Mouse (Mus musculus) bone marrow, adult 2 months (tissue): ENCODE data around the gene Rpl7l1. TPM values are rescaled to one million over a fixed set of nuclear protein-coding genes. Genes with fewer than 3 reads are reported as not detected.

Source experiments
- H3K27ac ChIP-seq: fragments of 200-500 bp; 2 replicates; pipeline ENCODE4 v1.5.1; 2012; ENCODE audit warnings: low read depth, mild to moderate bottlenecking, control low read depth, inconsistent platforms, low read length; ENCODE audit not compliant: control insufficient read depth, poor library complexity, insufficient read depth
- H3K4me1 ChIP-seq: fragments of 200-500 bp; 2 replicates; pipeline ENCODE4 v1.6.1; 2011; ENCODE audit warnings: low read length; ENCODE audit not compliant: control insufficient read depth, insufficient read depth
- H3K4me3 ChIP-seq: fragments of 200-500 bp; replicated peaks from 2 replicates; pipeline ENCODE3; 2011; ENCODE audit warnings: mild to moderate bottlenecking, low read depth, low read length, control low read depth; ENCODE audit not compliant: control insufficient read depth
- CTCF ChIP-seq: fragments of 200-500 bp; IDR thresholded peaks from 2 replicates; pipeline ENCODE4 v1.5.1; 2011; ENCODE audit warnings: low read length, control low read depth; ENCODE audit not compliant: control insufficient read depth, insufficient read depth
- POLR2A ChIP-seq: fragments of 200-500 bp; IDR thresholded peaks from 2 replicates; pipeline ENCODE4 v1.6.1; 2011; ENCODE audit warnings: low read depth, mild to moderate bottlenecking, control low read depth, low read length, borderline replicate concordance; ENCODE audit not compliant: control insufficient read depth
- WGBS: fragments of 180-500 bp; shearing (Covaris S2); methylation state at CpG from one replicate; pipeline ENCODE4 v1.1.7; 2018; 5-methylcytosine and 5-hydroxymethylcytosine counted together
- polyA plus RNA-seq: library from polyadenylated mRNA; stranded (reverse); fragments of >200 nt; gene quantifications from 2 replicates; pipeline ENCODE4 v1.2.4, GENCODE M21; 2011; ENCODE audit warnings: low replicate concordance; ENCODE audit not compliant: missing spikeins, insufficient read depth, insufficient read length

Rpl7l1 gene
- 26.9 and 45.0 TPM in 2 replicates for polyA plus RNA-seq

- under 1% methylated on average over 44 of the region's 44 CpGs for WGBS
- Histone ChIP-seq H3K4me3 (peak within 1 kb of the TSS; percentile 96), H3K27ac (peak within 1 kb of the TSS; percentile 70), H3K4me1 (no peaks in the 10 kb centered on the region)
- peak; percentile 46 for TF ChIP-seq CTCF
- TF ChIP-seq POLR2A, result peak; percentile 89
Observed at GRCm38 (mm10) chr17:46782341-46783221, at the start of gene Rpl7l1. Gene Rpl7l1, minus strand, starts transcription at chr17:46782672.

DNA sequence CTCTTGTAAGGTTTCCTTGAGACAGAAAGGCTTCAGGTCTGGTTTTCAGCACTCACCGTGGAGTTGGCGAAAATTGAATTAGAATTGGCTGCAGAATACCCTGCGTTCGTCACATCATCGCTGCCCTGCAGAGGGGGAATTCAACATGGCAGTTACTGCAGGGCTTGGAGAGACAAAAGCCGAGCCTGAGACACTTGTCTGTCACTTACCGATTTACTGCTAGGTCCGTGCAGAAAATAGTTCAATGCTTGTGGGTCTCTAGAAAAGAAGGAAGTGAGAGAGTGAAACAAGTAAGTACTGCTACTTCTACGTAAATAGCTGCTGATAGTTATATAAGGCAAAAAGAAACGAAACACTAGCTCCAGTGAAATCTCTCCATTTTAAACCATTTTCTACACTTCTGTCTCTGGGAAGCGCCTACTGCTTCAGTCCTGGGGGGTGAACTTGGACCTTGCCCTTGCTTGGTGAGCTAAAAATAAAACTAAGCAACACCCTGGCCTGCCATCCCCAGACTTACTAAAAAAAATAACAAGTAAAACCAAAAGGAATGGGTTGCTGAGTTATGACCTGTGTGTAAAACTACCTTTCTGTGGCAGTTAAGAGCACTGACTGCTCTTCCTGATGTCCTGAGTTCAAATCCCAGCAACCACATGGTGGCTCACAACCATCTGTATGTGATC is 47.5 kb upstream of the Rpl7l1 start:
- Histone ChIP-seq H3K4me1 (peaks cover 4% of the 10 kb centered on the region; the same call in 1 of the 2 replicates), H3K4me3 (peak overlapping the region; percentile 37), H3K27ac (peak overlapping the region; percentile 72)
- no peak for TF ChIP-seq POLR2A
- WGBS, result 19% methylated on average over 11 of the region's 11 CpGs

GRCm38 (mm10) chr17:46828935-46829334 is 46.5 kb upstream of the Rpl7l1 start:
- TF ChIP-seq CTCF (no peak), POLR2A (no peak)
- Histone ChIP-seq H3K27ac (peak overlapping the region; percentile 72; the same call in 1 of the 2 replicates), H3K4me3 (no peak overlapping the region), H3K4me1 (peaks cover 4% of the 10 kb centered on the region; the same call in 1 of the 2 replicates)
- WGBS, result 5% methylated on average over 3 of the region's 3 CpGs

DNA sequence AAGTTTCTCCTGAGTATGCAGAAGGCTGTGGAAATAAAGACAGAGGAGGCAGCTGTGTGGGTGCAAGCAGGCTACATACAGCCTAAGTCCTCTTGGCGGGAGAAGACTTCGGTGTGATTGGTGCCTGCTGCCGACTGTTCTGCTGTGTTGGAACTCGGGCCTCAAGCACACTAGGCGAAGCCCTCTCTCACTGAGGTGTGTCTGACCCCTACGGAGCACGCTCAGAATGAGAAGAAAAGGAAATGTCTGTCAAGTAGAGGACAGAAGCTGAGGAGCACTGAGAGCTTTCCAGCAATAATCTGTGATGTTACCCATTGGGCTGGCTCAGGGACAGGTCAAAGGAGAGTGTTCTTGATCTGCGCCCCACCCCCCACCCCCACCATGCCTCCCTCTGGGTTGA is 40.6 kb upstream of the Rpl7l1 start:
- H3K4me1 ChIP-seq, result no peaks in the 10 kb centered on the region
- no peak overlapping the region for H3K4me3 ChIP-seq
- 91% methylated on average over 8 of the region's 8 CpGs for whole genome bisulfite sequencing
- H3K27ac ChIP-seq, result no peak overlapping the region
- no peak for TF ChIP-seq POLR2A
- no peak for TF ChIP-seq CTCF

DNA sequence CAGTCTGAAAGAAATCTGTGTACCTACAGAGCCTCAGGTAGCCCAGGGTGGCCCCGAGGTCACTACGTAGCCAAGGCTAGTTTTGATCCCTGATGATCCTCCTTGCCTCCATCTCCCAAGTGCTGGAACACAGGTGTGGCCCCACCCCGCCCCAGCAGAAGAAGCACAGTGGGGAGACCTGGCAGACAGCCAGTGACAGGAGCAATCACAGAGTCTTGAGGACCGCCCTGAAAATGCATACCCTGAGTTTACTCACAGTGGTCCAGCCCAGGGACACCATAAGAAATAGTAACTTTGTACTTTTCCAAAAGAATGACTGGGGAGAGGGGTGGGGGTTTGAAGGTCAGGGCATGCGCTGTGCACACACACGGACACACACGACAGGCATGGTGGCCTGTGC is 38.2 kb upstream of the Rpl7l1 start:
- TF ChIP-seq POLR2A (no peak), CTCF (no peak)
- no peaks in the 10 kb centered on the region for H3K4me1 ChIP-seq
- H3K27ac ChIP-seq, result no peak overlapping the region
- H3K4me3 ChIP-seq, result no peak overlapping the region
- 84% methylated on average over 7 of the region's 7 CpGs for WGBS

DNA sequence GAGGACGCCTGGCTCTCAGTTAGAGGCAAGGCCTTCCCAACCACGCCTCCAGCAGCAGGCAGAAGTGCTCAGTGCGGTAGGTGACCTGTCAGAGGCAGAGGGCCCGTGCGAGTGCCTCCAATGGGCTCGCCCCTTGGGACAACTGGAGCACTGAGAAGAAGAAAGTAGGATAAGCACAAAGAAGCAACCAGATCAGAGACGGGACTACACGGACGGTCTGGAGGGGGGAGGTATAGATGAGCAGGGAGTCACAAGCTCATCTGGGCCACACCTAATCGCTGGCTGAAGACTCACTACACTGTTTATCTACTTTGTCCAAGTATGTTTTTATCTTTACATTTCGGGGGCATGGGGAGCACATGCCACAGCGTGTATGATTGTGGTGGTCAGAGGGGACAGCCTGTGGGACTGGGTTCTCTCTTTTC is 35.3 kb upstream of the Rpl7l1 start:
- no peaks in the 10 kb centered on the region for H3K4me1 ChIP-seq
- peak overlapping the region; percentile 65 for H3K27ac ChIP-seq
- H3K4me3 ChIP-seq, result peak overlapping the region; percentile 19
- TF ChIP-seq CTCF, result no peak
- TF ChIP-seq POLR2A, result no peak
- WGBS, result 58% methylated on average over 12 of the region's 12 CpGs

DNA sequence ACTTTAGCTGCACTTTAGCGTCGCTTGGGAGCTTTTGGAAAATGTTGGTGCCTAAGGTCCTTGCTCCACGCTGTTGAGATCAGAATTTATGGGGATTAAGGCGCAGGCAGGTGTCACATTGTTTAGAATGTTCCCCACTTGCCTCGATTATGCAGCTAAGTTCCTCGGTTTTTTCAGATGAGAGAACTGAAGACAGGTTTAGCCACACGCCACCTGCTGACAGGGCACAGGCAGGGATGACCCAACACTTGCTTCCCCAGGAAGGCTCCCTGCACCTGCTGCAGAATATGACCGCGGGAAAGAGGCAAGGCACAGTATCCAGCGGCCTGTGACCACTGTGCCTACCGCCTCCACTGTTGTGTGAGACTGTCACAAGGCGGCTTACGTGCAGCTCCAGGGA is 33.8 kb upstream of the Rpl7l1 start:
- TF ChIP-seq POLR2A (no peak), CTCF (no peak)
- no peak overlapping the region for H3K27ac ChIP-seq
- WGBS, result 81% methylated on average over 13 of the region's 13 CpGs
- no peaks in the 10 kb centered on the region for H3K4me1 ChIP-seq
- no peak overlapping the region for H3K4me3 ChIP-seq

- TF ChIP-seq CTCF (no peak), POLR2A (no peak)
- no peaks in the 10 kb centered on the region for H3K4me1 ChIP-seq
- no peak overlapping the region for H3K4me3 ChIP-seq
- 92% methylated on average over 6 of the region's 6 CpGs for WGBS
- H3K27ac ChIP-seq, result no peak overlapping the region
Observed at GRCm38 (mm10) chr17:46814497-46814896, 32.0 kb upstream of the Rpl7l1 start.
